Mouse (Mus musculus) WW6 (cell line): ENCODE data around the gene Fbxw7.

Experiments
- DNase-seq: peaks from one replicate; pipeline ENCODE4 v3.0.0-alpha.2; 2013; ENCODE audit warnings: low read depth, low spot score

Gene Fbxw7

GRCm38 (mm10) chr3:84889648-84890047 is 74.6 kb downstream of the Fbxw7 start:
- DNase-seq: no peak

- no peak for DNase-seq
Measured at GRCm38 (mm10) chr3:84890983-84891382, 75.9 kb downstream of the Fbxw7 start.

- no peak for DNase-seq
Measured at GRCm38 (mm10) chr3:84897952-84898351, 82.9 kb downstream of the Fbxw7 start.

- DNase-seq: no peak
Measured at GRCm38 (mm10) chr3:84906528-84906927, 91.5 kb downstream of the Fbxw7 start.

GRCm38 (mm10) chr3:84914284-84914683 is 99.2 kb downstream of the Fbxw7 start:
- no peak for DNase-seq

GRCm38 (mm10) chr3:84917903-84918679 is 103.0 kb downstream of the Fbxw7 start:
- no peak for DNase-seq

GRCm38 (mm10) chr3:84921704-84922420 is 106.8 kb downstream of the Fbxw7 start:
- no peak for DNase-seq

DNA sequence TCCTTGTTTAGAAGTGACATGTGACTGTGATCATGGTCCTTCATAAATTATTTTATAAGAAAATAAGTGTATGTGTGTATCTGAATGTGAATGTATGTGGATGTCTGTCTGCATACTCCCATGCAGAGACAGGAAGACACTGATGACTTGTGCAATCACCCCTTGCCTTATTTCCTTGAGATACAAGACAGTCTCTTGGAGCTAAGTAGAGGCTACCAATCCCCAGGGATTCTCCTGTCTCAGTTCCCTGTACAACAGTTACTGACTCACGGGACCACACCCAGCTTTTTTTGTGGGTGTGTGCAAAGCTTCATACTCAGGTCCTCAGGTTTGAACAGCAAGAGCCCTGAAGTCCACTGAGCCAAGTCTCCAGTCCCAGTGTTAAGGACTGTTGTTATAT is 108.2 kb downstream of the Fbxw7 start:
- no peak for DNase-seq

DNA sequence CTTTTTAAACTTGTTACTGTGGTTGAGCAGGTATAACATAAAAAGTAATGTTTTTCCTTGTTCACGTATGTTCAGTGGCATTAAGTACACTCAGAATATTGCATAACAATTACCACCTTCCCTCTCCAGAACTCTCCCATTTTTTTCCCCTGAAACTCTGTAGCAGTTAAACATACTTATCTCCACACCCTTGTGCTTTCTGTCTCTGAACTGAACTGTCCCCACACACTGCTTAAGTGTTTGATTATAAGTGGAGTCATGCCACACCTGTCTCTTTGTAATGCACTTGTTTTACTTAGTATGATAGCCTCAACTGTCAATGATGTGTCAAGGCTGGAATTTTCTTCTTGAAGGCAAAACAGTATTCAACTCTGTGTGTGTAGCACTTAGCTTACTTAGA is 108.6 kb downstream of the Fbxw7 start:
- DNase-seq: no peak

- no peak for DNase-seq
Measured at GRCm38 (mm10) chr3:84925229-84925628, 110.2 kb downstream of the Fbxw7 start.

- DNase-seq: no peak
Measured at GRCm38 (mm10) chr3:84926140-84926539, 111.1 kb downstream of the Fbxw7 start.

DNA sequence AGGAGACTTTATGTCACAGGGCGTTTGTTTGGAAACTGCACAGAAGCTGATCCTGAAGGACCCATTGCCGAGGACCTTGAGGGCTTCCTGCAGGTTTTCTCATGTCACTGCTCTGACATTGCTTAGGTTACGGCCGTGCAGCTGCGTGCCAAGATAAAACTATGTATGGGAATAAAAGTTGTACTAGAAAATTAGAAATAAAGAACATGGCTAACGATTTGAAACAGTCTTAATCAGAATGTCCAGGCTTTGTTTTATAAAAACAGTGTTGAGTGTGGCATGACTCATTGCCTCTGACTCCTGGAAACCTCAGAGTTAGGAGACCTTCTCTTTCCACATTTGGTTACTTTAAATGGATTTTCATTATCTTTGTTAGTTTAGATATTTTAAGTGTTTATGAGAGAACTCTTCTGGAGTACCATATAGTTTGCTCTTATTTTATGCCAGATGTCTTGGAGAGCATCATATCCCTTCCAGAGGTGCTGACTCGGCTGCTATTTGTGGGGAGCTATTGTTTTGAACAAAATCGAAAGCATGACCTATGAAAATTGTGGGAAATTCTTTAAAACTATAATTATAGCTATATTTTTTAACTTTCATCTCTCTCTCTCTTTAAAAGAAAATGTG is 112.2 kb downstream of the Fbxw7 start:
- DNase-seq: no peak

DNA sequence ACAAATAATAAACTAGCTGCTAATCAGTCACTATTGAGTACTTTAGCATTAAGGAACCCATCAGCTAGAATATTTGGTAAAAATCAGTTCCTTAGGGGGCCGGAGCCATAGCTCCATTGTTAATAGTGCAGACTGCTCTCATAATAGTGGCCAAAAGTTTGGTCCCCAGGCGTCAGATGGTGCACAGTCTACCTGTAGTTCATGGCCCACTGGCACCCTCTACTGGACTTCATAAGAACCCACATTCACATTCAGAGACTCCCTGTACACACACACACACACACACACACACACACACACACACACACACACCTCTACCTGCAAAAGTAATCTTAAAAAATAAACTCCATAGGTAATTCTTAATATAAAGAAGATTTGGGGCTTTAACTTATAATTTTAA is 112.8 kb downstream of the Fbxw7 start:
- DNase-seq: peak; percentile 16

GRCm38 (mm10) chr3:84929171-84929570 is 114.1 kb downstream of the Fbxw7 start:
- no peak for DNase-seq

DNA sequence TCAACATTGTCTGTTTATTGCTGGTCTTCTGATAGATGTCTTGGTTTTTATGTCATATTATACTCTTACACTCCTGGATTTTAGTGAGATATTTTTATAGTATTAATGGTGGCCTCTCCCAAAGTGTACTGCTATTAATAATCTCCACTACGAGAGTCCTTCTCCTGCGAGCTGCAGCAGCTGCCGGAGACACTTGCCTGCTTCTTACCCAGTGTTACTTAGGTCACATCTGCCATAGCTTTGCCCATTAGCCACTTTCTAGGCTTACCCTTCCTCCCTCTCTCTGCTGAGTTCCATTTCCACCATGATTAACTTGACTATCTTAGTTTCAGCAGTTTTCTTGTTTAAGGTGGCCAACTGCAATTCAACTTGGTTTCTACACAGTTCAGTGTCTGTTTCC is 115.6 kb downstream of the Fbxw7 start:
- no peak for DNase-seq

DNA sequence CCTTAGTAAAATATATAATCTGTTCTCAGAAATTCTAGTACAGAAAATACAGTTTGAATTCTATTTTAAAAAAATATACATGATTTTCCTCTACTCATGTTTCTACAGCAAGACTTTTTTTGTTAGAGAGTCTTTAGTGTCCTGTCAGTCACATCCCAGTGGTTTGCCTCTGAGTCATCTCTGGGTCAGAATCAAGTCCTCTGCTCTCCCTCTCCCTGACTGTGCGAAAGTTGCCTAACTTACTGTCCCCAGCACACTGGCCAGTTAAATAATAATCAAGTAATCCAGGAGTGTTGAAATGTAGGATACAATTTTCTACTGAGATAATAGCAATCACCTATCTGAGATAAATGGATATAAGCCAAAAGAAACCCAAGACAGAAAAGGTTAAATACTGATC is 120.7 kb downstream of the Fbxw7 start:
- DNase-seq: no peak

GRCm38 (mm10) chr3:84936252-84936651 is 121.2 kb downstream of the Fbxw7 start:
- no peak for DNase-seq

DNA sequence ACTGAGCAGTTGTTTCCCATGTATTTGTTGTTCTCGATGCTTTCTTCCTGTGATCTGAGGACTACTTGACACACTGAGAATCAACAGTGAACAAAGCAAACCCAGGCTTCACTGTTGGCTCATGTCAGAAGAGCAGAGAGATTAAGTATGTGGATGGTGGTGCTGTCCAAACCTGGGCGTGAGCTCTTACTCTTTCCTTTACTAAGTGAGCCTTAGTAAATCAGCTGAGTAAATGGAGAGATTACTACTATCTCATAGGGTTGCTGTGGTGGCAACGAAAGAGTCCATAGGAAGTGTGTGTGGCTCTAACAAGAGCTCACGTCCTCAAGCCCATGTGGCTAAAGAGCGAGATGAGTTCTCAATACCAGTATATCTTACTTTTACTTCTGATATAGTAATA is 121.9 kb downstream of the Fbxw7 start:
- DNase-seq: no peak

GRCm38 (mm10) chr3:84937360-84938355 is 122.6 kb downstream of the Fbxw7 start:
- no peak for DNase-seq

- DNase-seq: no peak
Measured at GRCm38 (mm10) chr3:84944933-84945332, 129.9 kb downstream of the Fbxw7 start.

DNA sequence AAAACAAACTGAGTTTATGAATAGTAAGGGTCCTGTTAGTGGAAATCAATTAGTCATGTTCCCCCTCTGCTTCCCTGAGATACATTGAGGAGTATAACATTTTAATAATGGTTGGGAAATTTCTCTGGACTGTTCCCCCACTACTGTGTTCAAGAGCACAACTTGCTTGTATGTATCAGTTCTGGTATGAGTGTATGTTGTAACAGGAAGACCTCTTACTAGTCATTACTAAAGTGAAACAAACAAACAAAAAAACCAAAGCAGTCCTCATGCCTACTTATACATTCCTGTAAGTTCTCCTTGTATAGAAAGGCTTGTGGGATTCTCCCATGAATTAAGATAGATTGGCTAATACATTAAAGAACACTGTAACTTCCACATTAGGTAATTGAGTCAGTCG is 131.3 kb downstream of the Fbxw7 start:
- no peak for DNase-seq
